Mouse (Mus musculus): Measurements from ENCODE around the gene Bard1. TPM values are rescaled to one million over a fixed set of nuclear protein-coding genes. Genes with fewer than 3 reads are reported as not detected.

Gene Bard1
- polyA plus RNA-seq, 1 experiment from 2014 or later, result 1.0 TPM

GRCm38 (mm10) chr1:70996766-70997165, 106.2 kb downstream of the Bard1 start:
- Histone ChIP-seq H3K36me3 (ENCODE audit: insufficient read depth, low read length) (no peaks in the 10 kb centered on the region), H3K27me3 (ENCODE audit: insufficient read depth, low read length) (no peaks in the 10 kb centered on the region), H3K4me2 (ENCODE audit: low read length) (no peak overlapping the region), H3K4me1 (replicated peaks; ENCODE audit: insufficient read depth, low read length) (no peaks in the 10 kb centered on the region), H3K9me3 (replicated peaks; ENCODE audit: low read length) (no peaks in the 10 kb centered on the region), H3K4me3 (replicated peaks; ENCODE audit: low read depth, low read length) (no peak overlapping the region), H3K27ac (no peak overlapping the region), H3K9ac (ENCODE audit: low read depth, low read length) (no peak overlapping the region)
- TF ChIP-seq CTCF (IDR thresholded peaks at IDR 0.05; ENCODE audit: low read depth), result no peak
- 61% methylated on average over 3 of the region's 3 CpGs for WGBS
- ATAC-seq (replicated peaks; ENCODE audit: low FRiP score, low read depth), result no peak
- DNase-seq (ENCODE audit: low spot score), result peak; percentile 4
